Mouse (Mus musculus) spleen, embryonic (tissue): ENCODE measurements around the gene Atrx.

Experiments
- CTCF ChIA-PET: fragments of 350-600 bp; sonication (Branson Sonifier 250); formaldehyde crosslinking; loops from one replicate; lab custom pipeline; 2022; lab: Charles Lee

Atrx gene

DNA sequence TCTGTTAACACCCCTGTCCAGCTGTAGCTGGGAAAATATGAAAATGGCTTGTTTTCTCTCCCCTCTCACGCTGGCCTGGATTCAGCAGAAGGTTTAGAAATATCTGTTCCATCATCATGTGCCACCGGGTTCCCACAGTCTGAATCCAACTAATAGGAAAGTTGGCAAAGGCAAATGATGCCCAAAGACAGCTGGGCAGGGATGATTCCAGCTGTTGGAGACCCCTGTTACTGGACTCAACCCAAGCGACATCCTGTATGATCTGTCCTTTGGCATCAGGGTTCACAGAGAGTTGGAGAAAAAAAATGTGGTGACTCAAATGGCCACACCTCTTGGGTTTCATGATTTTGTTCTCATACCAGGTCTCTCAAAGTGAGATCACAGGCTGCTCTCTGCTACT, 161.3 kb downstream of the Atrx start:
- CTCF ChIA-PET: no interaction called here

DNA sequence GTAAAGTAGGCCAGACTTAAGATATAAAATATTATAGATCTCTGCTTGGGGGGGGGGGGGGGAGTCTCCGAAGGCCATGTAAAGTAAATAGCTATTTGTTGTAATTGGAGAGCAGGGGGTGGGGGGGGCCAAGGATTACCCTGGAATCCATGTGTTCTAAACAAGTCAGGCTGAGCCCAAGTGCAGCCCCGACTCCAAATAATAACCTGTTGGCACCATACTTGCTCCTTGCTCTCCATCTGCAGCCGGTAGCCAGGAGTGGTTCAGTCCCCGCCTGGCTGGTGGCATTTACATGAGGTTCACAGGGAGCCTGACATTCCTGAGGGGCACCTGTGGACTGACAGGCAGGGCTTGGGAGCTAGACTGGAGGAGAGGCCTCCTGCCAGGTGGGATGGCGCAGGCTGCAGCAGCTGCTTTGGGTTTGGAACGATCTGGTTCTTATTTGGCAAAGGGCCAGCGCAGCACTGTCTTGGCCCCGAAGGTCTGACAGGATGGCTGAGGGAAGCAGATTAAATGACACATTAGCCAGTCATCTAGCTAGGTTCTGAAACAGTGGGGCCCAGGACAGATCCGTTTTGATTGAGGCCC, 161.9 kb downstream of the Atrx start:
- CTCF ChIA-PET: no interaction called here

DNA sequence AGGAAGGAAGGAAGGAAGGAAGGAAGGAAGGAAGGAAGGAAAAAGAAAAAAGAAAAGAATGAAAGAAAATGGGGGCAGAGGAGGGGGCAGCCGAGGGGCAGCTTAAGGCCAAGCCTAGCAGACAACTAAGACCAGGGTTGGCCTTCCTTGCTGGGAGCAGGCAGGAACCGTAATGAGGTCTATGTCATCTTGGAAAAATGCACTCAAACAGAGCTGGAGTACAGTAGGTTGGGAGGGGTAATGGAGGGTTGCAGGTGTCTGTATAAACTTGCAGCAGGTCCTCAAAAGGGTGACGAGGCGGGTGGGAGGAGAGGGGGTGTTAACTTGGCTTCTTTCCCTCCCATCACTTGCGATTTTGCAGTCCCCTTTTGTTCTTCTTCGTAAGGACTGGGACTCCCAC, 163.2 kb downstream of the Atrx start:
- CTCF ChIA-PET: no interaction called here

DNA sequence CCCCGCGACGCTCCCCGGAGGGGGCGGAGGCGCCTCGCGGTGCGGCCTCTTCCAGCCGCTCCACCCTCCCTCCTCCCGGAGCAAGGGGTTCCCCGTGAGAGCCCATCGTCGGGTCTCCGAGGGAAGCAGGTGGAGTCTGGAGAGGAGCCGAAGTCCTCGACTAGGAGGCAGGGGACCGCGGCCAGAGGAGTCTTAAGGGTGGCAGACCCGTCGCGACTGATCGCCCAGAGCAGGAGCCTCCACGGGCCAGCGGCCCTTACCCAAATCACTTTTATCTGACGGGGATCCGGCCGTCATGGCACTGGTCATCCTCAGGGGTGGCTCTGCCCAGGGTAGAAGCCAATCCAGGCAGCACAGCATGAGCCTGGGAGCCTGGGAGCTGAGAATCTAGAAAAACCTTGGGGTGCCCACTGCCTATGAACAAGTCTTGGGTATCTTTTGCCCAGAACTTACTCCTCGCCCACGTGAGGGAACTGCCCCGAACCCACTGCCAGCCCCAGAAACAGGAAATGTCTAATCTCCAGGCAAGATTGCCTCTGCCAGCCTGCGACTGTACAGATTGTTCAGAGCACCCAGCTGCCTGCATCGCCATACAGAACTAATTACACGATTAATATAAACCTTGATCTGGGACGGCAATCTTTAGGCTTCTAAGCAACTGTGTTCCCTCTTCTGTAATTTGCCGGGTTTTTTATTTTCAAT, 164.0 kb downstream of the Atrx start:
- CTCF ChIA-PET: no interaction called here

DNA sequence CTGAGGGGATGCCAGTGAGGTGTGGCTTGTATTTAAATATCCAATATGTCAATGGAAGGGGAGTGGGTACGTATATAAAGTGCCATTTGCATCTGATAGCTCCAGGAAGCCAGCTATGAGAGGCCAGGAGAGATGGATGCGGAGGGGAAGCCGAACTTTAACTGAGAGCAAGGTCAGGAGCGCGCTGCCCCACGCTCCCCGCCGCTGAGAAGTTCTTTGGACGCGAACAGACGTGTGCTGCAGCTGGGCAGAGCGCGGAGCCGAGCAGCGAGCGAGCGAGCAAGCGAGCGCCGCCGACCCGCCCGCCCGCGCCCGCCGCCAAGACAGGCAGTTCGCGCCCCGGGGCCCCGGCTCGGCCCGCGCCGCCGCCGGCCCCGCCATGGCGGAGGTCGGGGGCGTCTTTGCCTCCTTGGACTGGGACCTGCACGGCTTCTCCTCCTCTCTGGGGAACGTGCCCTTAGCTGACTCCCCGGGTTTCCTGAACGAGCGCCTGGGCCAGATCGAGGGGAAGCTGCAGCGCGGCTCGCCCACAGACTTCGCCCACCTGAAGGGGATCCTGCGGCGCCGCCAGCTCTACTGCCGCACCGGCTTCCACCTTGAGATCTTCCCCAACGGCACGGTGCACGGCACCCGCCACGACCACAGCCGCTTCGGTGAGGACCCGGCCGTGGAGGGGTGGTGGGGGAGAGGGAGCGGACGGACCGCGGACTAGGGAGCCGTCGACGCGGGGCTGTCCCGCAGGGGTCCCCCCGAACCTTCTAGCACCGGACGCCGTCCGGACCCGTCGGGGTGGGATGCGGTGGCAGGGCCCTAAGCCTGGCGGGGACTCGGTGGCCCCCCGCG, 164.8 kb downstream of the Atrx start, which contains the start of gene Fgf16:
Fgf16 (plus strand) TSS at position 118 of the 843 bp plus-strand sequence.
- CTCF ChIA-PET: interaction anchor here (0.5 kb wide), 1 partner anchor 48 kb away, joined by 5 read pairs; no protein-coding TSS in a partner anchor

DNA sequence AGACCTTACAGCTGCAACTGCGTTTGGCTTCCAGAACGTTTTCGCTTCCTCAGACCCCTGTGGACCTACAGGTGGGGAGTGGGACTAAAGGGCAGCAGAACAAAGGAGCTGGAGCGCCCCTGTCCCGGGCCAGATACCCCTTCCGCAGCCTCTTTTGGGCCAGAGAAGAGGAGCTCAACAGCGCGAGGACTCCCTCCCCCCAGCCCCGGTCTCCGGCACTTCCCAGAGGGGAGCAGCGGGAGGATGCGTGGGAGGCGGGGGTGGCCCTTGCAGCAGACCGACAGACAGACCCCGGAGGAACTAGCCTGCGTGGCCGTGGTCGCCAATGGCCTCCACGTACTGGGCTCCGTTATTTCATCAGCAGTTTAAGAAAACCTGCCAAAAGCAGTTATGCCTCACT, 165.6 kb downstream of the Atrx start:
- CTCF ChIA-PET: no interaction called here

DNA sequence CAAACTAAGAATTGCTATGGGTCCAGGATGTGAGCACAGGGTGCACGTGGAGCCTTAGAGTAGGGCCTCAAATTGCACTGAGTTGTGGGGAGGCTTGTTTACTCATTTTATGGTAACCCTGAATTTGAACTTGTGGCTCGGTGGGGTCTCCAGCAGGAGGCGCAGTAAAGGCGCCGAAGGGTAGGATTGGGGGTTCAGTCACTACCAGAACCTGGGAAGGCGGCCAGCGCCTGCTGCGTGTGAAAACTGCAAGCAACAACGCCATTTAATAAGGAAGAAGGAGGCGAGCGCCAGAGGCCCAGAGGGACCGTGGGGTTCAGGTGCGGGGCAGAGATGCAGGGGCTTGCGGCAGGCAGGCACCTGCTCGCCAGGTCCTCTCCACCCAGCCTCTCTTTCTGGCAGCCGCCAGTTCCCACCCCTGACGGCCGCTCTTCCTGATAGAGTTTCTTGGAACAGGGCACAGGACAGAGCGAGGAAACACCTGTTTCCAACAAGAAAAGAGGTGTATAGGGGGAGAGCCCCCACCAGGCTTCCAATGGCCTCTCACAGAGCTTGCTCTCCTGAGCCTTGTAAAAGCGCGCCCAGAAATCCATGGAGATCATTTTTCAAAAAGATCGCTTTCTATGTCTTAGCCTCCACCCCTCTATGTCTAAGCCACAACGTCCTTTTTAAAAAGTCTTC, 166.2 kb downstream of the Atrx start:
- CTCF ChIA-PET: no interaction called here
